Mouse (Mus musculus) ovary, adult 18-20 months (tissue): Measurements from ENCODE around the gene Sgo2a.
"Not testable (repeated sequence)": the region's sequence is repeated elsewhere in the genome, so short reads cannot be mapped to it uniquely, and the experiment has no call there.

Experiments used
- DNase-seq: peaks from one replicate; pipeline ENCODE4 v3.0.0; 2022; ENCODE audit warnings: low spot score, mixed read lengths

Sgo2a gene

GRCm38 (mm10) chr1:57995432-57996132, at the start of gene Sgo2a:
Gene Sgo2a (plus strand): TSS chr1:57995971.
- DNase-seq: peak; percentile 86

GRCm38 (mm10) chr1:57947552-57948347, 48.0 kb upstream of the Sgo2a start:
- DNase-seq: no peak

GRCm38 (mm10) chr1:57949195-57949594, 46.6 kb upstream of the Sgo2a start:
- no peak for DNase-seq

- DNase-seq: no peak
Observed at GRCm38 (mm10) chr1:57949716-57950115, 46.1 kb upstream of the Sgo2a start.

- DNase-seq: no peak
Observed at GRCm38 (mm10) chr1:57952509-57952908, 43.3 kb upstream of the Sgo2a start.

- DNase-seq: no peak
Observed at GRCm38 (mm10) chr1:57953586-57954375, 42.0 kb upstream of the Sgo2a start.

GRCm38 (mm10) chr1:57954376-57954765, 41.4 kb upstream of the Sgo2a start:
- no peak for DNase-seq

GRCm38 (mm10) chr1:57955774-57956173, 40.0 kb upstream of the Sgo2a start:
- DNase-seq: no peak

- peak; percentile 90 for DNase-seq
Observed at GRCm38 (mm10) chr1:57969327-57970271, 26.2 kb upstream of the Sgo2a start.

GRCm38 (mm10) chr1:57971588-57971987, 24.2 kb upstream of the Sgo2a start:
- no peak for DNase-seq

- DNase-seq: no peak
Observed at GRCm38 (mm10) chr1:57976860-57977259, 18.9 kb upstream of the Sgo2a start.

- DNase-seq: peak; percentile 2
Observed at GRCm38 (mm10) chr1:57989052-57989600, 6.6 kb upstream of the Sgo2a start.

- no peak for DNase-seq
Observed at GRCm38 (mm10) chr1:57991277-57991676, 4.5 kb upstream of the Sgo2a start.

GRCm38 (mm10) chr1:57996133-57996615, 403 bp downstream of the Sgo2a start:
- DNase-seq: no peak

- DNase-seq: no peak
Observed at GRCm38 (mm10) chr1:57998146-57998545, 2.4 kb downstream of the Sgo2a start.

- DNase-seq: not testable (repeated sequence)
Observed at GRCm38 (mm10) chr1:58006388-58006787, 10.6 kb downstream of the Sgo2a start.

GRCm38 (mm10) chr1:58018856-58019255, 23.1 kb downstream of the Sgo2a start, which contains the start of gene Kctd18:
Gene Kctd18 (minus strand): TSS chr1:58018956.
- DNase-seq: no peak

- DNase-seq: no peak
Observed at GRCm38 (mm10) chr1:58027707-58028106, 31.9 kb downstream of the Sgo2a start.

- DNase-seq: peak; percentile 71
Observed at GRCm38 (mm10) chr1:58029636-58030117, 33.9 kb downstream of the Sgo2a start, which contains the start of gene Aox1. Gene Aox1 (plus strand): TSS chr1:58029931.

- DNase-seq: peak; percentile 48
Observed at GRCm38 (mm10) chr1:58030156-58030871, 34.5 kb downstream of the Sgo2a start.
